Mouse (Mus musculus): ENCODE data around the gene Sh3gl3. TPM values are rescaled to one million over a fixed set of nuclear protein-coding genes. Genes with fewer than 3 reads are reported as not detected.

The Sh3gl3 gene
- polyA plus RNA-seq (2012; rRNA removed), result 0.77 and 1.2 TPM in 2 replicates

DNA sequence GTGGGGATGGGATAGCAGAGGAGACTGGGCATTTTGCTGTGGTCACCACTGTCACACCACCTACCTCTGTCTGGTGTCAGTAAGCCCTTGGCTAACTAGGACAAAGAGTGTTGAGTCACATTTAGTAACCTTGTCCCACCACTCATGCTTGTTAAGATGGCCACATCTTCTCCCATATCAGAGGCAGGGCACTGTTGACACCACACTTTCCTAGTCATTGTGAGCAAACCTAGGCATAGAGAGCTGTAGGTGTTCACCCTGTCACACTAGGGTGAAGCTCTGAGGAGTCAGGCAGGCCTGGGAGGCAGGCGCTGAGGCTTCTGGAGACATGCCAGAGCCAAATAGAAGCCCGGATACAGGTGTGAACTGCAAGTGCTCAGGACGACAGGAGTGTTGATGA, at the start of gene Sh3gl3:
Gene Sh3gl3, plus strand, starts transcription at position 301 of the 400 bp plus-strand sequence.

DNA sequence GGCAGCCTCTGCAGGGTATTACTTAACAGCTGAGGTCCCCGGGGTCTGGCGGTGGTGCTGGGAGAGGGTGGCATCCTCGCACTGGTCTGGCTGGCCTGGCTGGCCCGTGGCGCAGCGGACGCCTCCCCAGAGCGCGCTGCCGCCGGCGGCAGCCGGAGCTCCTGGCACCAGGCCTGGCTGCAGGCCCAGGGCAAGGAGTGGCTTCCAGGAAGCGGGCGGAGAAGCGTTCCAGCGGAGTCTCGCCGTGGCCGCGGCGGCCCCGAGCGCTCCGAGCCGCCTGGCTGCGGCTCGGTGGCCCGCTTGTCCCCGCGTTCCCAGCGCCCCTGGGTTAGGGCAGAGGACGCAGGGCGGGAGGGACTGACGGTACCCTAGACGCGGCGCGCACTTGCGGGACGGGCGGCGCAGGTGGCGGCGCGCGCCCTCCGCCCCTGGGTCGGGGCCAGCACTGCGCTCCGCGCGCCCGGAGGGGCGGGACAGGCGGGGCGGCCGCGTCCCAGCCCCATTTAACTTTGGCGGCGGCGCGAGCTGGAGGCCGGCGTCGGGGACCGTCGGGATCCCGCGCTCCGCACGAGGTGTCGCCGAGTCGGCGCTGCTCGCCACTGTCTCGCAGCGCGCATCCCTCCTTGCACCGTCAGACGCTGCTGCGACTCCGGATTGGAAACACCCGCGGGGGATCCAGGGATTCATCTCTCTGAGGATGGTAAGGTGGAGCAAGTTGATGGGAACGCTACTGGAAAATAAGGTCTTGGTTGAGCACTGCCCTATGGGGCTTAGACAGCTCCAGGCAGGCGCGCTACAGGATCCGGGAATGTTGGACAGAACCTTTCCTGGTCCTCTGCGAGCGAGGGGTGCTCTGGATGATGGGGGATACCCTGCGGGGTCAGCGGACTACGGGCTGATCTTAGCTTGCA, 161.8 kb downstream of the Sh3gl3 start, which contains the start of gene Adamtsl3:
Gene Adamtsl3, plus strand, starts transcription at position 484 of the 911 bp plus-strand sequence.

Other genes starting within 250 kb of the Sh3gl3 start
- 10.8 and 16.7 TPM in 2 replicates for gene Hdgfl3, start 239.4 kb upstream of the Sh3gl3 start, polyA plus RNA-seq (2012; rRNA removed)
- gene Bnc1, start 181.5 kb upstream of the Sh3gl3 start, polyA plus RNA-seq (2012; rRNA removed), result 3.5 and 3.6 TPM in 2 replicates
- gene Adamtsl3, start 161.9 kb downstream of the Sh3gl3 start, polyA plus RNA-seq (2012; rRNA removed), result 0.83 and 1.4 TPM in 2 replicates